Mouse (Mus musculus) limb, embryonic 11.5 days (tissue): ENCODE results near the gene Sbf2. TPM values are rescaled to one million over a fixed set of nuclear protein-coding genes. Genes with fewer than 3 reads are reported as not detected.

ENCODE experiments used
- ATAC-seq: fragments of 200-750 bp; cut with Nextera tagmentation; 2 replicates; pipeline ENCODE4 v1.8.0; 2017; ENCODE audit warnings: low read depth; ENCODE audit not compliant: insufficient number of reproducible peaks, low FRiP score, low TSS enrichment
- DNase-seq: peaks from one replicate; pipeline ENCODE4 v3.0.0-alpha.2; 2015; ENCODE audit warnings: low spot score
- H3K27ac ChIP-seq: fragments of 300-500 bp; sonication (generic); replicated peaks from 2 replicates; pipeline ENCODE4 v1.5.1; 2014; ENCODE audit warnings: low read depth, mild to moderate bottlenecking, low read length
- H3K27me3 ChIP-seq: fragments of 300-500 bp; sonication (generic); 2 replicates; pipeline ENCODE4 v1.6.1; 2014; ENCODE audit warnings: mild to moderate bottlenecking, low read length, mixed read lengths; ENCODE audit not compliant: control insufficient read depth, insufficient read depth
- H3K36me3 ChIP-seq: fragments of 300-500 bp; sonication (generic); 2 replicates; pipeline ENCODE4 v1.6.1; 2014; ENCODE audit warnings: mild to moderate bottlenecking, low read length, moderate library complexity, mixed read lengths; ENCODE audit not compliant: control insufficient read depth, insufficient read depth
- H3K4me1 ChIP-seq: fragments of 300-500 bp; sonication (generic); 2 replicates; pipeline ENCODE4 v1.6.1; 2014; ENCODE audit warnings: low read length, mixed read lengths; ENCODE audit not compliant: control insufficient read depth, insufficient read depth
- H3K4me2 ChIP-seq: fragments of 300-500 bp; sonication (generic); 2 replicates; pipeline ENCODE4 v1.6.1; 2014; ENCODE audit warnings: low read depth, mild to moderate bottlenecking, moderate library complexity; ENCODE audit not compliant: severe bottlenecking
- H3K4me3 ChIP-seq: fragments of 300-500 bp; sonication (generic); 2 replicates; pipeline ENCODE4 v1.5.1; 2014; ENCODE audit warnings: low read depth, low read length
- H3K9ac ChIP-seq: fragments of 300-500 bp; sonication (generic); 2 replicates; pipeline ENCODE4 v1.6.1; 2014; ENCODE audit warnings: mild to moderate bottlenecking, low read length
- H3K9me3 ChIP-seq: fragments of 300-500 bp; sonication (generic); 2 replicates; pipeline ENCODE4 v1.6.1; 2016; ENCODE audit warnings: low read length; ENCODE audit not compliant: control insufficient read depth
- WGBS: fragments of 180-500 bp; shearing (Covaris S2); extraction: QIAGEN DNeasy Blood & Tissue Kit; methylation state at CpG from one replicate; pipeline ENCODE4 v1.1.7; 2014; 5-methylcytosine and 5-hydroxymethylcytosine counted together
- polyA plus RNA-seq: library from polyadenylated mRNA; unstranded; fragments of >200 nt; fragmentation: Nextera tagmentation; extraction: Ambion mirVana; gene quantifications from 2 replicates; pipeline ENCODE4 v1.2.1, GENCODE M21; 2014

The Sbf2 gene
- polyA plus RNA-seq, 1 experiment from 2014 or later: 31.4 TPM

DNA sequence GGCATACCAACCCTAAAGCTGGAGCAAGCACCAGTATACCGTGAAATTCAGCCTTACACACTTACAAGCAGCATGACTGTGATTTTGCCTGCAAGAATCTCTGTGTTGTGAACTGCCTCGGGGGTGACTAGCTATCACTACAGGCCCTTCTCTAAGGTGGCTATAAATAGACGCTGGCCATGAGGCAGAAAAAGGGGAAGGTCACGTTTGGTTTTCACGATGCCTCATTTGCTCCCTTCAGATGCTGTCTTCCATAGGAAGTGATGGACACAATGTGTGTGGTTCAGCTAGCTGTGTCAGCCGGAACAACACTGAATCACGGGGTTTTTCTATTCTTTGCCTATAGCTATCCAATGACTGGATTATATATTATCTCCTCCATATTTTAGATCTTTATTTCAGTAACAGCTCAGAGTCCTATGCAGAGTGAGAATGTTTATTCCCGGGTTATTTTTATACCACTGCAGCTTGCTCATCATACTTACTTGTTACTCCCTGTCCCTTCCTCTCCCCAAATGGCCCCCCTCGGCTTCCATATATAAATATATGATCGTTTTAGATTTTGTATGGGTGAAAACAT is 235.3 kb downstream of the Sbf2 start:
- 85% methylated on average over 10 of the region's 10 CpGs for WGBS
- no peak overlapping the region for H3K9ac ChIP-seq
- no peak for DNase-seq
- no peaks in the 10 kb centered on the region for H3K36me3 ChIP-seq
- no peaks in the 10 kb centered on the region for H3K9me3 ChIP-seq
- H3K4me3 ChIP-seq: no peak overlapping the region
- ATAC-seq: no peak
- no peak overlapping the region for H3K27ac ChIP-seq
- H3K4me2 ChIP-seq: no peak overlapping the region
- H3K27me3 ChIP-seq: no peaks in the 10 kb centered on the region
- no peaks in the 10 kb centered on the region for H3K4me1 ChIP-seq

DNA sequence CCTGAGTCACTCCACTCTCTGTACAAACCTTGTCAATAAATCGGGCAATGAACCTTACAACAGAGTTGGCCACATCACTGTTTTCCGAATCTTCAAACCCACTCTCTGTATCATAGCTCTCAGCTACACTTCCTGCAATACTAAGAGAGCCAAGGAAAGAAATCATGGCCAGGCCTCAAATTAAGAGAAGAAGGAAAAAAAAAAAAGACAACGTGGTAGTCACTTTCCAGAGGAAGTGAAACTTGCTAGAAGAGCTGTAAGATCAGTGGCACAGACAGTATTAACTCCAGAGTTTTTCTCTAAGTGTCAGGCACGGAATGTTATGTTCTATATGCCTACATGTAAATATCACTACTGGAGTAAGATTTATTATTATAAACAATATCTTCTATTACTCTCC is 242.2 kb downstream of the Sbf2 start:
- H3K9ac ChIP-seq: no peak overlapping the region
- no peak overlapping the region for H3K4me2 ChIP-seq
- H3K36me3 ChIP-seq: peaks cover 2% of the 10 kb centered on the region; the same call in 1 of the 2 replicates
- no peak overlapping the region for H3K4me3 ChIP-seq
- no peaks in the 10 kb centered on the region for H3K9me3 ChIP-seq
- H3K27ac ChIP-seq: no peak overlapping the region
- ATAC-seq (no peak), DNase-seq (no peak)
- WGBS: 88% methylated on average over 4 of the region's 4 CpGs
- no peaks in the 10 kb centered on the region for H3K27me3 ChIP-seq
- no peaks in the 10 kb centered on the region for H3K4me1 ChIP-seq

DNA sequence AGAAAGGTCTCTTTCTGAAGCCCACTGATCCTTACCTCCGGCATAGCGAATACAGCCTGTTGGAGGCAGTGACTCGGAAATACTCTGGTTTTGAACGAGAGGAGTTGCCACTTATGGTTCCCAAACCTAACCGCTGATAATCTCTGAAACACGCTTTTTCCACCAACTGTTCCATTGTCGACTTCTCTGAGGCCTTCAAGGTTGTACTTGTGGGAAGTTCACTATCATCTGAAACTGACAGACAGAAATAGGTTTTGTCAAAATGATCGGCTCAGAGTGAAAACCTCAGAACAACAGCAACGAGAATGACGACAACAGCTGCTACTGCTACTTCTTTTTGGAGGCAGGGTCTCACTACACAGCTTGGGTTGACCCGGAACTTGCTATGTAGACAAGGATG is 252.7 kb downstream of the Sbf2 start:
- no peak overlapping the region for H3K27ac ChIP-seq
- 94% methylated on average over 11 of the region's 11 CpGs for WGBS
- H3K27me3 ChIP-seq: no peaks in the 10 kb centered on the region
- ATAC-seq: no peak
- no peaks in the 10 kb centered on the region for H3K9me3 ChIP-seq
- H3K4me3 ChIP-seq: no peak overlapping the region
- no peak for DNase-seq
- H3K36me3 ChIP-seq: no peaks in the 10 kb centered on the region
- H3K4me1 ChIP-seq: no peaks in the 10 kb centered on the region
- no peak overlapping the region for H3K9ac ChIP-seq
- no peak overlapping the region for H3K4me2 ChIP-seq

DNA sequence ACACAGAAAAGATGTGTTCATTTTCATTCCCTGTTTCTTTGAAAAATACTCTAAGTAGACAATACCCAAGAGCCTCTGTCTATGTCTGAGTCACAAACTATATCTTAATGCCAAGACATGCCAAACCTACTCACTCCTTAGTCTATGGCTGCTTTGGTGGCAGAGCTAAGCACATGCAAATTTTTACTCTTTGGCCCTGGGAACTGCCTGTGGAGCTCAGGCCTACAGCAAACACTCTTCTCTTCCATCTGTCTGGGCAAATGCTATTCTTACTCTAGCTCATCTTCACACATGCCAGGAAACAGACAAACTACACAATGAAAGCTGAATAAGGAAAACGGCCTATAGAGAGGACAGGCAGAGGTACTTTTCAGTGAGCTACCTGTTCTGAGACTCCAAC is 253.2 kb downstream of the Sbf2 start:
- H3K9ac ChIP-seq: no peak overlapping the region
- WGBS: 89% methylated on average over 1 of the region's 1 CpGs
- no peak overlapping the region for H3K4me3 ChIP-seq
- H3K36me3 ChIP-seq: no peaks in the 10 kb centered on the region
- DNase-seq: no peak
- H3K27me3 ChIP-seq: no peaks in the 10 kb centered on the region
- no peaks in the 10 kb centered on the region for H3K9me3 ChIP-seq
- ATAC-seq: no peak
- no peaks in the 10 kb centered on the region for H3K4me1 ChIP-seq
- H3K4me2 ChIP-seq: no peak overlapping the region
- H3K27ac ChIP-seq: no peak overlapping the region

DNA sequence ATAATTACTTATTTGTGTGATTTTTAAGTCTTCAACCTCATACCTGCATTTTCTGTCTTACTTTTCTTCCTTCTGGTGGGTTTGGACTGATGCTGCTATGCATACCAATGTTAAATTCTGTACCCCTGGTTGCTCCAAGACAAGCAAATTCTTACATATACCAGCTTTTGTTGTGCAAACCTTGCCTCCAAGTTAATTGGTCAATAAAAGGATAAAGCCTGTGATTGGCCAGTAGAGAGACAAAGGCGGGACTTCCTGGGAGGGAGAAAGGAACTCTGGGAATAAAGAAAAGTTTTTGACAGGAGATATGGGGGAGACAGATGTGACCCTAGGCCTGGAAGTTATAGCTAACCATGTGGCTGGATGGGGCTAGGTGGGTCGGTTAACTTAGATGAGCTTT is 255.3 kb downstream of the Sbf2 start:
- H3K27me3 ChIP-seq: no peaks in the 10 kb centered on the region
- H3K4me3 ChIP-seq: no peak overlapping the region
- ATAC-seq: no peak
- no peaks in the 10 kb centered on the region for H3K9me3 ChIP-seq
- no peaks in the 10 kb centered on the region for H3K36me3 ChIP-seq
- WGBS: 95% methylated on average over 2 of the region's 2 CpGs
- no peak overlapping the region for H3K27ac ChIP-seq
- no peak for DNase-seq
- no peaks in the 10 kb centered on the region for H3K4me1 ChIP-seq
- H3K9ac ChIP-seq: no peak overlapping the region
- H3K4me2 ChIP-seq: no peak overlapping the region

DNA sequence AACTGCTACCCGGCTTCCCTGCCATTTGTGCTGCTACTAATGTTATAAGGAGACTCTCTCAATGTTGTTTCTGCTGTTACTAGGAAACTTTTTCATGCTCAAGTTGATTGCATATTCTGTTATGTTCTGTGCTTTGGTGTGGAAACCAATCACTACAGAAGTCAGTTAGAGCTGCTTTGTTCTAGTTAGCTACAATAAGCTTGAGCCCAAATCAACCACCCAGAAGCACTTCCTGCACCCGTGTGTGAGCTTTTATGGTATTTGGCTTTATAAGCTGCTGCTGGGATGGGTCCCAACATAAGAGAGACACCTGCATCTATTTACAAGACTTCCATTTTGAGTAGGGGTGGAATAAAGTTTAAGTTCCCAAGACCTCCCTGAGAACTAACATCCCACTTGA is 260.8 kb downstream of the Sbf2 start:
- H3K27me3 ChIP-seq: no peaks in the 10 kb centered on the region
- 68% methylated on average over 2 of the region's 2 CpGs for WGBS

DNA sequence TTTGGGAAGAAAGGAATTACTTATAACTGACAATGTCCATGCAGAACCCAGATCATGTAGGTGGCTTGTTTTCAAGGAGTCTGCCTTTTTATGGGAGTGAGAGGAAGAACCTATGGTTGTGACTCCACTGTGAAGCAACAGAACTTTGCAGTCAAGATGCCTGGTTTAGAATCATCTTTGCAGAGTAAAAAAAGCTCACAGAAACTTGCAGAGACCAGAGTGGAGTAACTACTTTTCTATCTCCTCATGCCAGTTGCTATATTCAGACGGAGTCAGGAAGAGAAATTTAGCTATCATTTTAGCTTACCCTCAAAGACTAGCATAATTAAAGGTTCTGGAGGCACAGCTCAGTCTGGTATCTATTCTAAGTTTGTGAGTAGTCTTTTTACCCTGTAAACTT is 267.5 kb downstream of the Sbf2 start:
- DNase-seq: no peak
- Histone ChIP-seq H3K9me3 (no peaks in the 10 kb centered on the region), H3K27ac (no peak overlapping the region), H3K4me1 (no peaks in the 10 kb centered on the region), H3K4me2 (no peak overlapping the region), H3K4me3 (no peak overlapping the region), H3K36me3 (no peaks in the 10 kb centered on the region), H3K9ac (no peak overlapping the region), H3K27me3 (no peaks in the 10 kb centered on the region)
- ATAC-seq: no peak
- WGBS: 87% methylated on average over 1 of the region's 1 CpGs

More for the DNA sequence above, 260.8 kb downstream of the Sbf2 start:
- no peaks in the 10 kb centered on the region for H3K9me3 ChIP-seq
- H3K27ac ChIP-seq: no peak overlapping the region
- ATAC-seq: no peak
- H3K4me2 ChIP-seq: no peak overlapping the region
- no peaks in the 10 kb centered on the region for H3K4me1 ChIP-seq
- DNase-seq: no peak
- no peak overlapping the region for H3K9ac ChIP-seq
- no peaks in the 10 kb centered on the region for H3K36me3 ChIP-seq
- H3K4me3 ChIP-seq: no peak overlapping the region

DNA sequence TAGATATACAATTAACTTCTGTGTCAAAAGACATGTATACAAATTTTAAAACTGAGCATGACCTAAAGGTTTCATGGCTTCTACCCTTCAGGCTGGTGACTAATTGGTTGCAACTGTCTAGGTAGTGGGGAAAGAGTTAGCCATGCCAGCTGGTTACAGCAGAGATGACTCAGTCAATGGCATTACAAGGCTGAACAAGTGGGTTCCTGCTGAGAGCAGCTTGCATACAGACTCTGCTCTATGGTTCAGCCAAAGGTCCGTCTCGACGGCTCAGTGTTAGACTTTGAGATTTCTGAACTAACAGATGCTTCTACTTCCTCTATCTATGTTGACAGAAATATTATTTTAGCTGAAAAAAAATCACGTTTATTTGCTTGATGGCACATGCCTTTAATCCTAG is 277.1 kb downstream of the Sbf2 start:
- Histone ChIP-seq H3K36me3 (no peaks in the 10 kb centered on the region), H3K9ac (no peak overlapping the region), H3K9me3 (no peaks in the 10 kb centered on the region), H3K27ac (no peak overlapping the region), H3K4me3 (no peak overlapping the region), H3K27me3 (no peaks in the 10 kb centered on the region), H3K4me2 (no peak overlapping the region), H3K4me1 (no peaks in the 10 kb centered on the region)
- ATAC-seq: no peak
- WGBS: 87% methylated on average over 4 of the region's 4 CpGs
- DNase-seq: no peak
